Mouse (Mus musculus) neural tube, embryonic 13.5 days (tissue): ENCODE data around the gene Numb. TPM values are rescaled to one million over a fixed set of nuclear protein-coding genes. Genes with fewer than 3 reads are reported as not detected.

Experiments used
- ATAC-seq: fragments of 200-750 bp; cut with Nextera tagmentation; 2 replicates; pipeline ENCODE4 v1.8.0; 2017; ENCODE audit warnings: low read depth, mild to moderate bottlenecking, moderate TSS enrichment, moderate library complexity
- H3K27ac ChIP-seq: fragments of 300-500 bp; sonication (generic); replicated peaks from 2 replicates; pipeline ENCODE4 v1.5.1; 2015; ENCODE audit warnings: moderate library complexity, mild to moderate bottlenecking, inconsistent platforms
- H3K27me3 ChIP-seq: fragments of 300-500 bp; sonication (generic); 2 replicates; pipeline ENCODE4 v1.6.1; 2015; ENCODE audit warnings: mild to moderate bottlenecking, inconsistent platforms
- H3K36me3 ChIP-seq: fragments of 300-500 bp; sonication (generic); 2 replicates; pipeline ENCODE4 v1.6.1; 2015; ENCODE audit warnings: mild to moderate bottlenecking, inconsistent platforms
- H3K4me1 ChIP-seq: fragments of 300-500 bp; sonication (generic); replicated peaks from 2 replicates; pipeline ENCODE4 v1.6.1; 2015; ENCODE audit warnings: inconsistent platforms
- H3K4me2 ChIP-seq: fragments of 300-500 bp; sonication (generic); 2 replicates; pipeline ENCODE4 v1.6.1; 2015; ENCODE audit warnings: inconsistent platforms, mild to moderate bottlenecking, moderate library complexity
- H3K4me3 ChIP-seq: fragments of 300-500 bp; sonication (generic); 2 replicates; pipeline ENCODE4 v1.5.1; 2015; ENCODE audit warnings: mild to moderate bottlenecking, inconsistent platforms
- H3K9ac ChIP-seq: fragments of 300-500 bp; sonication (generic); 2 replicates; pipeline ENCODE4 v1.6.1; 2015; ENCODE audit warnings: moderate library complexity, mild to moderate bottlenecking, inconsistent platforms
- H3K9me3 ChIP-seq: fragments of 300-500 bp; sonication (generic); 2 replicates; pipeline ENCODE4 v1.6.1; 2016; ENCODE audit warnings: inconsistent platforms
- WGBS: fragments of 180-500 bp; shearing (Covaris S2); methylation state at CpG from one replicate; pipeline ENCODE4 v1.1.7; 2015; 5-methylcytosine and 5-hydroxymethylcytosine counted together
- polyA plus RNA-seq: library from polyadenylated mRNA; unstranded; fragments of >200 nt; fragmentation: Nextera tagmentation; extraction: Ambion mirVana; gene quantifications from 2 replicates; pipeline ENCODE4 v1.2.1, GENCODE M21; 2015

The Numb gene
- polyA plus RNA-seq, 1 experiment from 2014 or later: 21.6 TPM

GRCm38 (mm10) chr12:83790749-83791148 is 131.0 kb downstream of the Numb start:
- 82% methylated on average over 4 of the region's 4 CpGs for WGBS
- no peak for ATAC-seq
- no peak overlapping the region for H3K4me2 ChIP-seq

GRCm38 (mm10) chr12:83789781-83790140 is 132.0 kb downstream of the Numb start:
- H3K9ac ChIP-seq: no peak overlapping the region
- no peak overlapping the region for H3K27ac ChIP-seq
- WGBS: 62% methylated on average over 4 of the region's 4 CpGs
- peaks cover 7% of the 10 kb centered on the region; the same call in 1 of the 2 replicates for H3K4me1 ChIP-seq
- no peaks in the 10 kb centered on the region for H3K27me3 ChIP-seq
- no peak overlapping the region for H3K4me2 ChIP-seq
- ATAC-seq: no peak
- H3K9me3 ChIP-seq: no peaks in the 10 kb centered on the region
- H3K4me3 ChIP-seq: no peak overlapping the region
- peaks cover 13% of the 10 kb centered on the region for H3K36me3 ChIP-seq

More at GRCm38 (mm10) chr12:83790749-83791148, 131.0 kb downstream of the Numb start:
- Histone ChIP-seq H3K4me3 (no peak overlapping the region), H3K27me3 (no peaks in the 10 kb centered on the region), H3K27ac (no peak overlapping the region), H3K4me1 (no peaks in the 10 kb centered on the region), H3K9me3 (no peaks in the 10 kb centered on the region), H3K36me3 (peaks cover 23% of the 10 kb centered on the region), H3K9ac (no peak overlapping the region)

GRCm38 (mm10) chr12:83789051-83789780 is 132.5 kb downstream of the Numb start:
- Histone ChIP-seq H3K4me3 (no peak overlapping the region), H3K27ac (no peak overlapping the region), H3K4me2 (no peak overlapping the region), H3K9ac (no peak overlapping the region), H3K4me1 (peaks cover 12% of the 10 kb centered on the region; the same call in 1 of the 2 replicates), H3K9me3 (no peaks in the 10 kb centered on the region), H3K36me3 (peaks cover 13% of the 10 kb centered on the region; the same call in 1 of the 2 replicates), H3K27me3 (no peaks in the 10 kb centered on the region)
- no peak for ATAC-seq
- 83% methylated on average over 17 of the region's 17 CpGs for WGBS

- WGBS: 68% methylated on average over 4 of the region's 4 CpGs
- Histone ChIP-seq H3K27ac (no peak overlapping the region), H3K27me3 (no peaks in the 10 kb centered on the region), H3K4me2 (no peak overlapping the region), H3K4me1 (peaks cover 20% of the 10 kb centered on the region), H3K9me3 (no peaks in the 10 kb centered on the region), H3K36me3 (no peaks in the 10 kb centered on the region), H3K9ac (no peak overlapping the region), H3K4me3 (no peak overlapping the region)
- ATAC-seq: no peak
Observed at GRCm38 (mm10) chr12:83785305-83785704, 136.4 kb downstream of the Numb start.

GRCm38 (mm10) chr12:83782669-83783068 is 139.1 kb downstream of the Numb start:
- Histone ChIP-seq H3K4me3 (no peak overlapping the region), H3K4me1 (peaks cover 20% of the 10 kb centered on the region), H3K4me2 (no peak overlapping the region), H3K27ac (no peak overlapping the region), H3K36me3 (no peaks in the 10 kb centered on the region), H3K9ac (no peak overlapping the region), H3K27me3 (no peaks in the 10 kb centered on the region), H3K9me3 (no peaks in the 10 kb centered on the region)
- no peak for ATAC-seq
- 84% methylated on average over 10 of the region's 10 CpGs for WGBS

- Histone ChIP-seq H3K9ac (no peak overlapping the region), H3K4me1 (peaks cover 20% of the 10 kb centered on the region), H3K9me3 (no peaks in the 10 kb centered on the region), H3K4me3 (no peak overlapping the region), H3K27me3 (no peaks in the 10 kb centered on the region), H3K36me3 (no peaks in the 10 kb centered on the region), H3K27ac (no peak overlapping the region), H3K4me2 (no peak overlapping the region)
- 74% methylated on average over 23 of the region's 23 CpGs for WGBS
- no peak for ATAC-seq
Observed at GRCm38 (mm10) chr12:83781640-83782278, 140.0 kb downstream of the Numb start.

- peaks cover 20% of the 10 kb centered on the region for H3K4me1 ChIP-seq
- H3K4me3 ChIP-seq: no peak overlapping the region
- H3K9ac ChIP-seq: no peak overlapping the region
- H3K27me3 ChIP-seq: no peaks in the 10 kb centered on the region
- H3K9me3 ChIP-seq: no peaks in the 10 kb centered on the region
- no peaks in the 10 kb centered on the region for H3K36me3 ChIP-seq
- WGBS: 52% methylated on average over 7 of the region's 7 CpGs
- no peak overlapping the region for H3K4me2 ChIP-seq
- 0 out of 2 replicates have a peak, but pooled peaks have one; percentile 17 for ATAC-seq
- no peak overlapping the region for H3K27ac ChIP-seq
Observed at GRCm38 (mm10) chr12:83781204-83781603, 140.5 kb downstream of the Numb start.

GRCm38 (mm10) chr12:83780181-83780580 is 141.6 kb downstream of the Numb start:
- H3K27ac ChIP-seq: no peak overlapping the region
- no peak overlapping the region for H3K4me3 ChIP-seq
- no peak overlapping the region for H3K9ac ChIP-seq
- no peak for ATAC-seq
- no peaks in the 10 kb centered on the region for H3K9me3 ChIP-seq
- no peaks in the 10 kb centered on the region for H3K36me3 ChIP-seq
- no peak overlapping the region for H3K4me2 ChIP-seq
- 82% methylated on average over 3 of the region's 3 CpGs for WGBS
- peaks cover 18% of the 10 kb centered on the region for H3K4me1 ChIP-seq
- H3K27me3 ChIP-seq: no peaks in the 10 kb centered on the region

GRCm38 (mm10) chr12:83776766-83777165 is 145.0 kb downstream of the Numb start:
- H3K9me3 ChIP-seq: no peaks in the 10 kb centered on the region
- no peak overlapping the region for H3K4me2 ChIP-seq
- no peaks in the 10 kb centered on the region for H3K36me3 ChIP-seq
- WGBS: 90% methylated on average over 7 of the region's 7 CpGs
- H3K4me1 ChIP-seq: peaks cover 7% of the 10 kb centered on the region
- ATAC-seq: no peak
- H3K27me3 ChIP-seq: no peaks in the 10 kb centered on the region
- H3K4me3 ChIP-seq: no peak overlapping the region
- H3K27ac ChIP-seq: no peak overlapping the region
- H3K9ac ChIP-seq: no peak overlapping the region

- Histone ChIP-seq H3K4me3 (no peak overlapping the region), H3K27ac (no peak overlapping the region), H3K4me2 (no peak overlapping the region), H3K36me3 (no peaks in the 10 kb centered on the region), H3K9me3 (no peaks in the 10 kb centered on the region), H3K27me3 (no peaks in the 10 kb centered on the region), H3K4me1 (peaks cover 3% of the 10 kb centered on the region), H3K9ac (no peak overlapping the region)
- ATAC-seq: no peak
- 69% methylated on average over 12 of the region's 12 CpGs for WGBS
Observed at GRCm38 (mm10) chr12:83775621-83776020, 146.1 kb downstream of the Numb start.

- H3K4me3 ChIP-seq: no peak overlapping the region; the same call in 1 of the 2 replicates
Observed at GRCm38 (mm10) chr12:83770418-83771256, 151.1 kb downstream of the Numb start.

More at GRCm38 (mm10) chr12:83770418-83771256, 151.1 kb downstream of the Numb start:
- Histone ChIP-seq H3K4me2 (peak overlapping the region; percentile 41), H3K4me1 (peaks cover 21% of the 10 kb centered on the region), H3K27me3 (no peaks in the 10 kb centered on the region; the same call in 1 of the 2 replicates), H3K9me3 (no peaks in the 10 kb centered on the region), H3K27ac (peak overlapping the region; percentile 0; the same call in 1 of the 2 replicates), H3K36me3 (no peaks in the 10 kb centered on the region), H3K9ac (0 out of 2 replicates have a peak overlapping the region, but pooled peaks have one; percentile 32)
- peak; percentile 73 for ATAC-seq
- 4% methylated on average over 25 of the region's 25 CpGs for WGBS
